Mouse (Mus musculus) CH12.LX (cell line): ENCODE data around the gene Inpp5d. TPM values are rescaled to one million over a fixed set of nuclear protein-coding genes. Genes with fewer than 3 reads are reported as not detected.

Experiments
- DNase-seq: peaks from one replicate; pipeline ENCODE4 v3.0.0-alpha.2; 2013; ENCODE audit errors: extremely low read depth
- H3K27ac ChIP-seq: 2 replicates; pipeline ENCODE4 v1.5.1; 2012; ENCODE audit warnings: low read depth, mild to moderate bottlenecking, control low read depth, moderate library complexity; ENCODE audit not compliant: insufficient read depth
- H3K27me3 ChIP-seq: replicated peaks from 2 replicates; pipeline ENCODE3; 2012; ENCODE audit warnings: inconsistent platforms
- H3K36me3 ChIP-seq, 2 experiments: replicated peaks in 1 of 2; 2 replicates each; pipeline versions ENCODE3 to v1.6.1; 2012; ENCODE audit warnings: inconsistent platforms in 1 of 2, low read length in 1 of 2, mild to moderate bottlenecking in 1 of 2, mixed read lengths in 1 of 2, moderate library complexity in 1 of 2; ENCODE audit not compliant: control insufficient read depth in 1 of 2, insufficient read depth in 1 of 2
- H3K4me1 ChIP-seq, 2 experiments: 2 replicates each; pipeline ENCODE4 v1.6.1; 2012; ENCODE audit warnings: inconsistent platforms in 1 of 2, moderate library complexity in 1 of 2; ENCODE audit not compliant: insufficient read depth in 2 of 2, control insufficient read depth in 1 of 2
- H3K4me2 ChIP-seq: 2 replicates; pipeline ENCODE4 v1.6.1; 2012; ENCODE audit warnings: low read depth, mild to moderate bottlenecking, control low read depth; ENCODE audit not compliant: poor library complexity, insufficient read depth, severe bottlenecking
- H3K4me3 ChIP-seq, 3 experiments: fragments of 150-350 bp in 1 of 3; sonication (generic) in 1 of 3; replicated peaks in 1 of 3; 2 replicates each; pipeline versions ENCODE3 to v1.5.1; 2011 to 2012; ENCODE audit warnings: low read depth in 2 of 3, low read length in 2 of 3, mild to moderate bottlenecking in 2 of 3, moderate library complexity in 2 of 3, control low read depth in 1 of 3, improper control_type of control experiment in 1 of 3, inconsistent platforms in 1 of 3, mixed read lengths in 1 of 3; ENCODE audit not compliant: poor library complexity in 1 of 3
- H3K79me2 ChIP-seq: replicated peaks from 2 replicates; pipeline ENCODE4 v1.6.1; 2012; ENCODE audit warnings: mild to moderate bottlenecking, moderate library complexity; ENCODE audit not compliant: control insufficient read depth, poor library complexity, insufficient read depth, severe bottlenecking; ENCODE audit errors: extremely low read depth
- H3K9ac ChIP-seq: 2 replicates; pipeline ENCODE4 v1.6.1; 2012; ENCODE audit warnings: low read depth, mild to moderate bottlenecking, control low read depth, moderate library complexity; ENCODE audit not compliant: insufficient read depth
- H3K9me3 ChIP-seq: replicated peaks from 2 replicates; pipeline ENCODE3; 2012; ENCODE audit warnings: low read length, inconsistent platforms, mixed read lengths
- BHLHE40 ChIP-seq: IDR thresholded peaks from 2 replicates; pipeline ENCODE4 v1.6.1; 2011; ENCODE audit warnings: mild to moderate bottlenecking, low read depth, low read length, improper control_type of control experiment
- CHD2 ChIP-seq: IDR thresholded peaks from 2 replicates; pipeline ENCODE4 v1.6.1; 2011; ENCODE audit warnings: low read length, improper control_type of control experiment
- CTCF ChIP-seq, 2 experiments: IDR thresholded peaks in 1 of 2; conservative IDR thresholded peaks in 1 of 2; 2 replicates each; pipeline ENCODE4 v1.5.1; 2011 to 2012; ENCODE audit warnings: low read depth in 2 of 2, low read length in 2 of 2, improper control_type of control experiment in 1 of 2, inconsistent platforms in 1 of 2, mild to moderate bottlenecking in 1 of 2, moderate library complexity in 1 of 2
- E2F4 ChIP-seq: IDR thresholded peaks from 2 replicates; pipeline ENCODE4 v1.6.1; 2011; ENCODE audit warnings: low read depth, low read length, improper control_type of control experiment; ENCODE audit not compliant: insufficient replicate concordance
- ELF1 ChIP-seq: IDR thresholded peaks from 2 replicates; pipeline ENCODE4 v1.6.1; 2014; ENCODE audit warnings: low read depth, mild to moderate bottlenecking, inconsistent platforms, low read length, improper control_type of control experiment
- EP300 ChIP-seq: IDR thresholded peaks from 2 replicates; pipeline ENCODE4 v1.6.1; 2011; ENCODE audit warnings: low read length, improper control_type of control experiment
- ETS1 ChIP-seq: conservative IDR thresholded peaks from 2 replicates; pipeline ENCODE4 v1.6.1; 2012; ENCODE audit warnings: low read depth, mild to moderate bottlenecking, inconsistent platforms, low read length, improper control_type of control experiment, moderate library complexity
- IRF4 ChIP-seq: IDR thresholded peaks from 2 replicates; pipeline ENCODE4 v1.6.1; 2014; ENCODE audit warnings: low read depth, mild to moderate bottlenecking, inconsistent platforms, low read length, improper control_type of control experiment
- JUN ChIP-seq: IDR thresholded peaks from 2 replicates; pipeline ENCODE4 v1.6.1; 2011; ENCODE audit warnings: low read depth, mild to moderate bottlenecking, low read length, improper control_type of control experiment, moderate library complexity; ENCODE audit not compliant: insufficient read depth
- MAFK ChIP-seq: IDR thresholded peaks from 2 replicates; pipeline ENCODE4 v1.6.1; 2011; ENCODE audit warnings: low read length, improper control_type of control experiment; ENCODE audit not compliant: insufficient replicate concordance
- MAX ChIP-seq: IDR thresholded peaks from 2 replicates; pipeline ENCODE4 v1.6.1; 2011; ENCODE audit warnings: low read length, improper control_type of control experiment
- MAZ ChIP-seq: IDR thresholded peaks from 2 replicates; pipeline ENCODE4 v1.6.1; 2012; ENCODE audit warnings: low read depth, mild to moderate bottlenecking, inconsistent platforms, low read length, improper control_type of control experiment, moderate library complexity
- MEF2A ChIP-seq: IDR thresholded peaks from 2 replicates; pipeline ENCODE4 v1.6.1; 2014; ENCODE audit warnings: low read depth, mild to moderate bottlenecking, inconsistent platforms, low read length, improper control_type of control experiment, borderline replicate concordance
- MXI1 ChIP-seq: IDR thresholded peaks from 2 replicates; pipeline ENCODE4 v1.6.1; 2011; ENCODE audit warnings: mild to moderate bottlenecking, low read depth, low read length, improper control_type of control experiment
- MYC ChIP-seq: IDR thresholded peaks from 2 replicates; pipeline ENCODE4 v1.6.1; 2011; ENCODE audit warnings: low read depth, mild to moderate bottlenecking, improper control_type of control experiment, low read length
- NELFE ChIP-seq: IDR thresholded peaks from 2 replicates; pipeline ENCODE4 v1.6.1; 2011; ENCODE audit warnings: low read depth, low read length, improper control_type of control experiment
- NRF1 ChIP-seq: IDR thresholded peaks from 2 replicates; pipeline ENCODE4 v1.6.1; 2014; ENCODE audit warnings: low read depth, mild to moderate bottlenecking, inconsistent platforms, low read length, improper control_type of control experiment, moderate library complexity
- PAX5 ChIP-seq: IDR thresholded peaks from 2 replicates; pipeline ENCODE4 v1.6.1; 2012; ENCODE audit warnings: low read length, inconsistent platforms, mixed read lengths
- POLR2A ChIP-seq: IDR thresholded peaks from 2 replicates; pipeline ENCODE4 v1.6.1; 2011; ENCODE audit warnings: low read depth, mild to moderate bottlenecking, improper control_type of control experiment, low read length
- POLR2AphosphoS2 ChIP-seq: IDR thresholded peaks from 2 replicates; pipeline ENCODE4 v1.6.1; 2011; ENCODE audit warnings: low read depth, low read length, improper control_type of control experiment
- RAD21 ChIP-seq: IDR thresholded peaks from 2 replicates; pipeline ENCODE4 v1.6.1; 2011; ENCODE audit warnings: low read depth, mild to moderate bottlenecking, low read length, improper control_type of control experiment, moderate library complexity
- RCOR1 ChIP-seq: conservative IDR thresholded peaks from 2 replicates; pipeline ENCODE4 v1.6.1; 2012; ENCODE audit warnings: low read depth, mild to moderate bottlenecking, inconsistent platforms, low read length, improper control_type of control experiment
- SIN3A ChIP-seq: IDR thresholded peaks from 2 replicates; pipeline ENCODE4 v1.6.1; 2012; ENCODE audit warnings: low read length, improper control_type of control experiment, inconsistent platforms
- SMC3 ChIP-seq: IDR thresholded peaks from 2 replicates; pipeline ENCODE4 v1.6.1; 2011; ENCODE audit warnings: low read depth, low read length, improper control_type of control experiment
- TCF12 ChIP-seq: IDR thresholded peaks from 2 replicates; pipeline ENCODE4 v1.6.1; 2014; ENCODE audit warnings: low read depth, mild to moderate bottlenecking, inconsistent platforms, low read length, improper control_type of control experiment
- USF2 ChIP-seq: conservative IDR thresholded peaks from 2 replicates; pipeline ENCODE4 v1.6.1; 2011; ENCODE audit warnings: low read depth, low read length, improper control_type of control experiment
- ZMIZ1 ChIP-seq: IDR thresholded peaks from 2 replicates; pipeline ENCODE4 v1.6.1; 2012; ENCODE audit warnings: low read depth, mild to moderate bottlenecking, inconsistent platforms, low read length, improper control_type of control experiment
- ZNF384 ChIP-seq: IDR thresholded peaks from 2 replicates; pipeline ENCODE4 v1.6.1; 2012; ENCODE audit warnings: low read depth, low read length, improper control_type of control experiment, inconsistent platforms
- dilution Hi-C: fragments of 300-500 bp; cut with MboI; formaldehyde crosslinking; loops from 2 replicates; pipeline ENCODE4 v1.14.3; 2020; ENCODE audit warnings: low sequenced_read_pairs; ENCODE audit not compliant: extremely low pct_unique_long_range_greater_than_20kb, extremely low pct_ligation_motif_present
- in situ Hi-C: fragments of 300-500 bp; cut with MboI; formaldehyde crosslinking; loops from 3 replicates; pipeline ENCODE4 v1.14.3; 2019; ENCODE audit warnings: low sequenced_read_pairs, low pct_ligation_motif_present, low pct_unique_long_range_greater_than_20kb, mixed read lengths
- polyA plus RNA-seq: library from polyadenylated mRNA; unstranded; fragments of >175 nt; gene quantifications from 2 replicates; pipeline ENCODE4 v1.2.1, GENCODE M21; 2012; ENCODE audit warnings: low read depth; ENCODE audit not compliant: insufficient read length
- total RNA-seq, 2 experiments: library from RNA; depleted of rRNA; stranded (reverse); fragments of 300-350 nt in 1 of 2; fragments of >200 nt in 1 of 2; gene quantifications; 2 replicates each; pipeline ENCODE4 v1.2.3; 2012 to 2014

Gene Inpp5d
- total and polyA plus RNA-seq, 3 experiments = 97.1 to 109 (median 106) TPM

- H3K9me3 ChIP-seq = no peaks in the 10 kb centered on the region
- no peaks in the 10 kb centered on the region for H3K27me3 ChIP-seq
- peaks cover 44 to 91% of the 10 kb centered on the region in 2 experiments for H3K4me1 ChIP-seq
- H3K36me3 ChIP-seq = peaks cover 30 to 76% of the 10 kb centered on the region in 2 experiments
- peak overlapping the region; percentile 65 for H3K4me2 ChIP-seq
- peak overlapping the region; percentile 72 for H3K27ac ChIP-seq
- in situ Hi-C loops = no loop called here
- TF ChIP-seq POLR2AphosphoS2 (no peak), SMC3 (peak; percentile 9), IRF4 (peak; percentile 55; the same call in 1 of the 2 replicates), E2F4 (no peak), ELF1 (0 out of 2 replicates have a peak, but pooled peaks have one; percentile 14), ZNF384 (peak; percentile 82), CHD2 (no peak), RAD21 (no peak; the same call in 1 of the 2 replicates), TCF12 (0 out of 2 replicates have a peak, but pooled peaks have one; percentile 21), ETS1 (peak; percentile 59), MAFK (0 out of 2 replicates have a peak, but pooled peaks have one; percentile 32), EP300 (peak; percentile 78), MAX (peak; percentile 40; the same call in 1 of the 2 replicates), PAX5 (no peak), MYC (0 out of 2 replicates have a peak, but pooled peaks have one; percentile 42), SIN3A (peak; percentile 65; the same call in 1 of the 2 replicates)
- peak; percentile 74 for DNase-seq
- no peak overlapping the region for H3K9ac ChIP-seq
- peaks cover 68% of the 10 kb centered on the region for H3K79me2 ChIP-seq
- no peak overlapping the region for H3K4me3 ChIP-seq
- dilution Hi-C loops = no loop called here
Observed at GRCm38 (mm10) chr1:87632163-87632562, 12.1 kb downstream of the Inpp5d start.

GRCm38 (mm10) chr1:87636716-87637117, 16.6 kb downstream of the Inpp5d start:
- dilution Hi-C loops = no loop called here
- H3K27me3 ChIP-seq = no peaks in the 10 kb centered on the region
- no peaks in the 10 kb centered on the region for H3K9me3 ChIP-seq
- H3K79me2 ChIP-seq = peaks cover 47% of the 10 kb centered on the region
- in situ Hi-C loops = no loop called here
- DNase-seq = peak; percentile 91
- TF ChIP-seq MEF2A = peak; percentile 50; the same call in 1 of the 2 replicates
- TF ChIP-seq USF2 = no peak
- no peak for TF ChIP-seq CTCF (conservative IDR thresholded peaks at IDR 0.05 in 1 of 2, IDR thresholded peaks at IDR 0.05 in 1 of 2; ENCODE audit: low read depth in 2 of 2, low read length in 2 of 2)
- TF ChIP-seq ZMIZ1 = peak; percentile 56; the same call in 1 of the 2 replicates
- 0 out of 2 replicates have a peak, but pooled peaks have one; percentile 54 for TF ChIP-seq SIN3A
- TF ChIP-seq MAX = peak; percentile 75
- TF ChIP-seq MYC = peak; percentile 47; the same call in 1 of the 2 replicates
- TF ChIP-seq MAZ = no peak
- TF ChIP-seq SMC3 = no peak
- TF ChIP-seq MAFK = no peak
- TF ChIP-seq MXI1 = peak; percentile 62
- 0 out of 2 replicates have a peak, but pooled peaks have one; percentile 28 for TF ChIP-seq NELFE
- no peak for TF ChIP-seq JUN
- TF ChIP-seq ZNF384 = peak; percentile 89
- TF ChIP-seq NRF1 = peak; percentile 80
- TF ChIP-seq TCF12 = peak; percentile 58; the same call in 1 of the 2 replicates
- TF ChIP-seq EP300 = no peak; the same call in 1 of the 2 replicates
- TF ChIP-seq CHD2 = peak; percentile 55; the same call in 1 of the 2 replicates
- TF ChIP-seq RCOR1 = no peak
- TF ChIP-seq IRF4 = peak; percentile 21; the same call in 1 of the 2 replicates
- peak; percentile 49; the same call in 1 of the 2 replicates for TF ChIP-seq ETS1
- TF ChIP-seq POLR2A = peak; percentile 55
- 0 out of 2 replicates have a peak, but pooled peaks have one; percentile 22 for TF ChIP-seq BHLHE40
- H3K27ac ChIP-seq = peak overlapping the region; percentile 100
- peak overlapping the region; percentile 83 for H3K4me2 ChIP-seq
- H3K4me1 ChIP-seq = peaks cover 47 to 89% of the 10 kb centered on the region in 2 experiments
- H3K4me3 ChIP-seq = peak overlapping the region in 1 of 3 experiments; percentile 0
- H3K9ac ChIP-seq = peak overlapping the region; percentile 91
- H3K36me3 ChIP-seq = peaks cover 37 to 75% of the 10 kb centered on the region in 2 experiments
